Mouse (Mus musculus): ENCODE measurements around the gene Npb. TPM values are rescaled to one million over a fixed set of nuclear protein-coding genes. Genes with fewer than 3 reads are reported as not detected.
"Not testable (repeated sequence)": the region's sequence is repeated elsewhere in the genome, so short reads cannot be mapped to it uniquely, and the experiment has no call there.

The Npb gene
- not detected for total RNA-seq (2021)

DNA sequence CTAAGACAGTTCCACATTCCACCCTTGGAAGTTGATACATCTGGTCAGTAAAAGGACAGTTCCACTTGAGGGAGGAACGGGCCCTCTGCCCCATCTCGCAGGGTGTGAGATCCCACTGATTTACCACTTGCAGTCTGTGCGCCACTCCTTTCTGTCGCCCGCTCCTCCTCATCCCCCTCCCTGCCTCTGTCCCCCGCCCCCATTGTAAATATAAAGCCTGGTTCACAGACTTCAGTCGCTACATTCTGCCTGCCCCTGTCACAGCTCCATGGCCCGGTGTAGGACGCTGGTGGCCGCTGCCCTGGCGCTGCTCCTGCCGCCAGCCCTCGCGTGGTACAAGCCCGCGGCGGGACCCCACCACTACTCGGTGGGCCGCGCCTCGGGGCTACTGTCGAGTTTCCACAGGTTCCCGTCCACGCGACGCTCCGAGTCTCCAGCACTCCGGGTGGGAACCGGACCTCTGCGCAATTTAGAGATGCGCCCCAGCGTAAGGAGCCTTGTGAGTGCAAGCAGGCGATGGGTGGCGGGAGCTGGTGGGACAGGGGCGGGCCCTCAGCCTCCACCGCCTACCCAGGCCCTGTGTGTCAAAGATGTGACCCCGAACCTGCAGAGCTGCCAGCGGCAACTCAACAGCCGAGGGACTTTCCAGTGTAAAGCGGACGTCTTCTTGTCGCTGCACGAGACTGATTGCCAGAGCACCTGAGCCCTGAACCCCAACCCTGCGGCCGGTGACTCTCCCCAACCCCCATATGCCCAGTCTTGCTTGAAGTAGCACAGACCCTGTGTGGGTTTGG is at the start of gene Npb:
Gene Npb (plus strand): TSS at position 237 of the 794 bp plus-strand sequence.
- intact Hi-C loops (cut with DNase I), result no loop called here
- DNase-seq (ENCODE audit: low spot score in 2 of 2), result no peak

DNA sequence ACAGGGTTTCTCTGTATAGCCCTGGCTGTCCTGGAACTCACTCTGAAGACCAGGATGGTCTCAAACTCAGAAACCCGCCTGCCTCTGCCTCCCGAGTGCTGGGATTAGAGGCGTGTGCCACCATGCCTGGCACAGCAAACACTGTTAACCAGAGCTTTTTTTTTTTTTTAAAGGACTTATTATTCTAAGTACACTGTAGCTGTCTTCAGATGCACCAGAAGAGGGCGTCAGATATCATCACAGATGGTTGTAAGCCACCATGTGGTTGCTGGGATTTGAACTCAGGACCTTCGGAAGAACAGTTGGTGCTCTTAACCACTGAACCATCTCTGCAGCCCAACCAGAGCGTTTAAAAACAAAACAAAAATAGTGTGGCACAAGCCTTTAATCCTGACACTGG is 49.4 kb upstream of the Npb start:
- DNase-seq (ENCODE audit: low spot score in 2 of 2); intact Hi-C loops (cut with DNase I): not testable (repeated sequence)

DNA sequence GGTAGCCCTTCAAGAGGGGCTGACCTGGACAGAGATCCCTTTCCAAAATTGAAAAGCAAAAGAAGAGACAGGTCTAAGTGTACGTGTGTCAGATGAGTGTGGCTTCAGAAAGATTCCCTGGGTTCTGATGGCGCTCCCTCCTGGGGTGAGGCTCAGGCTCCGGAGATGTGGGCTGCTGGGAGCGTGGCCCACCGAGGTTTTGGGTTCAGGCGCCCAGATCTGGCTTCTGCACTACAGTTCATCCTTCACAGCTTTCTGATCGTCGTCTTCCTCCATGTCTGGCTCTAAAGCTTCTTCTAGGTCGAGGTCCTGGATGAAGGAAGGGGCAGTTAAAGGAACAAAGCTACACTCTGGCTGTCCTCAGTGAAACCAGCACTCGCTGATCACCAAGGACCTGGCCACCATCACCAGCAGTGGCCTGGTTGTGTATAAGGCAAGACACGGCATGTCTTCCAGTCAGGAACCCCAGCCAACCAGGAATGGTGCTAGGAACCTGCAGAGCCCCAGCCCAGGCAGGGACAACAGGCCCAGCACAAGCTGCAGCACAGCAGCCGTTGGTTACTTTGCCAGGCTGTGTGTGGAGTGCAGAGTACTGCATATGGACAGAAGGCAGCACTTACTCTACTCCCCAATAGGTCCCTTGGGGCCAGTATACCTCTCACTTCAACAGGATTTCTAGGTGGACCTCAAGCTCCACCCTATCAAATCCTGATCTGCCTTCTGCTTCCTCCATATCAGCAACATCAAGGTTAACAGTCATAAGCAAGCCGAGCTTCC is 47.1 kb upstream of the Npb start:
- DNase-seq (ENCODE audit: low spot score in 2 of 2), result no peak

GRCm38 (mm10) chr11:120562949-120563348 is 45.3 kb upstream of the Npb start:
- intact Hi-C loops (cut with DNase I), result no loop called here
- DNase-seq (ENCODE audit: low spot score in 2 of 2), result no peak

More for the DNA sequence above, 47.1 kb upstream of the Npb start:
- intact Hi-C loops (cut with DNase I), result no loop called here

- intact Hi-C loops (cut with DNase I), result loop anchor here (2.0 kb wide), 1 partner anchor 46 kb away; no protein-coding TSS in a partner anchor
- DNase-seq (ENCODE audit: low spot score in 2 of 2), result peak in 1 of 2 experiments; percentile 53
These were observed 43.2 kb upstream of the Npb start for GRCm38 (mm10) chr11:120565114-120565513.

DNA sequence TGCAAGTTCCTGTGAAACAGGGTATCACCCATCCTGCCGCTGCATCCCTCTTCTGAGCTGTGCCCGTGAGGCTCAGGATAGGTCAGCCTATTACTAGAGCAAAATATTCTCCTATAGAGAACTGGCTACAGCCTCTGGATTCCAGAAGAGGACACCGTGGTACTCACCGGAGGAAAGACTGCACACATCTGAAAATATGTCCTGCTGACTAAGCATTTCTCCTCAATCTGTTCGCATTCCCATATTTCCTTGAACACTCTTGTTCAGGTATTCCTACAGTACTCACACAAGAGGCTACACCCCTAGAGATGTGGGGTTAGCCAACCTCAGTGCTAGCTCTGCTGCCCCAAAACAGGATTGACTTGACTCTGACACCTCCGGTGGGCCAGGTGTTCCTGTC is 40.0 kb upstream of the Npb start:
- DNase-seq (ENCODE audit: low spot score in 2 of 2), result no peak
- intact Hi-C loops (cut with DNase I), result no loop called here

DNA sequence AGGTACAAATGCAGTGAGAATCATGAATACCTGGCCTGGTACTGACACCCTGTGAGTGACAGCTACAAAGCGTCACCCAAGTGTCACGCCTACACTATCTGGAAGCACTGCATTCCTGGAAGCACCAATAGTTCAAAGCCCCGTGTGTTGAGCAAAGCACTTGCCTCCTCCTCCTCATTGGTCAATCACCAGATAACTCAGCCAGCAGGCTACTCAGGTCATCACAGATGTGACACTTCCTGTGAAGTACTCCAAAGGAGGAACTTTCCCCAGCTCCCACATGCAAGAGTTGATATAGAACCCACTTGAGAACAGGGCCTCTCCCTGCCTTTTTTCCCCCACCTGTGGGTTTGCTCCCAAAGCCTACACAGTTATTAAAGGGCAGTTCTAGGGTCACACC is 37.2 kb upstream of the Npb start:
- no peak for DNase-seq (ENCODE audit: low spot score in 2 of 2)
- intact Hi-C loops (cut with DNase I), result no loop called here

DNA sequence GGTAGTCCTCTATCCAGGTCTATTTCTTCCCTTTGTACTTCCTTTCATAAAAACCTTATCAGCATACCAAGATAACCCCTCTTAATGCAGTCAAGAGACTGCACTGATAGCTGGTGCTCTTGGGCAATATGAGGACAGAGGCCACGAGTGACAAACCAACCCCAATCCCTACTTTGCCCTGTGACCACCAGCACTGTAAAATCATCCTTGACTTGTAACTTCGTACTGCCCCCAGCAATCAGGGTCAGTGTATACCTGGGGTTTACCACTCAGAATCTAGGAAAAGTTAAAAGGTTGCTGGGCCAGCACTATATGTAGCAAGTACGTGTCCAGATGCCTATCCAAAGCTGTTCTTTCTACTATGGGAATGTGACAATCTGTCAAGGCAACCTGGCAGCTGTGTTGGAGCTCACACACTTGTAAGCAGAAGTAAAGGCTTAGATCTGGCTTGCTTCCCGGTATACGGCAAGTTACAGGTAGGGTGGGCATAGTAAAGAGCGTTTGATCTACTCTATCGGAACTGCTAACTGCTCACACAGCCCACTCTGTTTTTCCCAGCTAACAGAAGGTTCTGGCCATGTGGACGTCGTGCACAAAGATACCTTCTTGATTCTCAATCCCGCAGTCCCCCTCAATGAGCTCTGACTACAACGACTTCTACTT is 36.4 kb upstream of the Npb start:
- intact Hi-C loops (cut with DNase I), result loop anchor here (2.0 kb wide), 1 partner anchor 53 kb away; no protein-coding TSS in a partner anchor
- no peak for DNase-seq (ENCODE audit: low spot score in 2 of 2)

- DNase-seq (ENCODE audit: low spot score in 2 of 2), result no peak
- intact Hi-C loops (cut with DNase I), result loop anchor here (2.0 kb wide), 1 partner anchor 54 kb away; no protein-coding TSS in a partner anchor
These were observed 35.9 kb upstream of the Npb start for GRCm38 (mm10) chr11:120572417-120572751.

GRCm38 (mm10) chr11:120572752-120573584 is 35.3 kb upstream of the Npb start, which contains the start of gene P4hb:
P4hb (minus strand) TSS chr11:120573253.
- peak; percentile 100 for DNase-seq (ENCODE audit: low spot score in 2 of 2)
- intact Hi-C loops (cut with DNase I), result loop anchor here (1.0 to 2.0 kb wide), 2 partner anchors 8 to 54 kb away; partner anchors contain the start of gene Arhgdia

- intact Hi-C loops (cut with DNase I), result loop anchor here (1.0 to 2.0 kb wide), 2 partner anchors 8 to 55 kb away; partner anchors contain the start of gene Arhgdia
- peak in 1 of 2 experiments; percentile 14 for DNase-seq (ENCODE audit: low spot score in 2 of 2)
These were observed 34.5 kb upstream of the Npb start for GRCm38 (mm10) chr11:120573585-120574277.

DNA sequence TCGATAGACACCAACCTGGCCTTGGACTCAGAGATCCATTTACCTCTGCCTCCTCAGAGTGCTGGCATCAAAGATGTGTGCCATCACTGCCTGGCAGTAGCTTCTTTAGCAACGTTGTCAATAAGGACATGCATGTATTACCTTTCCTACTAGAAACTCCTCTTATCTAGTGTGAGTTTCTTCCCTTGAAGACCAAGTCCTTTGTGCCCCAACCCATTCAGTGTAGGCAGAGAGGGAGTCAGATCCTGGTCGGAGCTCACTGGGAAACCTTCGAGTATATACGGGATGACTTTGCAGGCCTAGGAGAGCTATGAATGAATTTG is 34.0 kb upstream of the Npb start:
- DNase-seq (ENCODE audit: low spot score in 2 of 2), result no peak

GRCm38 (mm10) chr11:120575046-120575445 is 33.2 kb upstream of the Npb start:
- intact Hi-C loops (cut with DNase I), result no loop called here
- no peak for DNase-seq (ENCODE audit: low spot score in 2 of 2)

More for the DNA sequence above, 34.0 kb upstream of the Npb start:
- intact Hi-C loops (cut with DNase I), result no loop called here

GRCm38 (mm10) chr11:120575940-120576339 is 32.3 kb upstream of the Npb start:
- no peak for DNase-seq (ENCODE audit: low spot score in 2 of 2)
- intact Hi-C loops (cut with DNase I), result no loop called here

DNA sequence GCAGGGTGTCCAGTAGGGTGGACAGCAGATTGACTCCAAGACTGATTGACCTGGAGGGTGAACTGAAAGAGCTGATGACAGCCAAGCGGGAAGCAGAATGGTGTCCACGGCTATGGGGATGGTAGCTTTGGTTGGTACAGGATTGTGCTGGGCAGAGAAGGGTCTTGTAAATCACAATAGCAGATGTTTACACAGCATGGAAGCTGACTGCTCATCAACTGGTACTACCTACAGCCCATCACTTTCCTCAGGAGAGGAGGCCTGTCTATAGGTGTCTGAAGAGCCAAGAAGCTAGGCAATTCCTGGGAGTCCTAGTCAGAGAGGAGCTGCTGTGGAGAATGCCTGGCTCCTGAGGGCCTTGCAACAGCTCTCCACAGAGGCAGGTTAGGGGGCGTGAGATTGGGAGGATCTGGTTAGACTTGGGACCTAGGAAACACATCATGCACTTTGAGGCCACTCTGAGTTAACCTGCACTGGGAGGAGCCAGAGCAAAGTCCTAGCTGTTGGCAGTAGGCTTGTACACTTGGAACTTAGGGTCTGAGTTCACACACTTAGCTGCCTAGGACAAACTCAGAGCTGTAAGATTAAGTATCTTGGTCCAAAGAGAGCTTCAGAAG is 31.8 kb upstream of the Npb start:
- intact Hi-C loops (cut with DNase I), result no loop called here
- no peak for DNase-seq (ENCODE audit: low spot score in 2 of 2)

- no peak for DNase-seq (ENCODE audit: low spot score in 2 of 2)
- intact Hi-C loops (cut with DNase I), result no loop called here
These were observed 30.9 kb upstream of the Npb start for GRCm38 (mm10) chr11:120577211-120578023.

DNA sequence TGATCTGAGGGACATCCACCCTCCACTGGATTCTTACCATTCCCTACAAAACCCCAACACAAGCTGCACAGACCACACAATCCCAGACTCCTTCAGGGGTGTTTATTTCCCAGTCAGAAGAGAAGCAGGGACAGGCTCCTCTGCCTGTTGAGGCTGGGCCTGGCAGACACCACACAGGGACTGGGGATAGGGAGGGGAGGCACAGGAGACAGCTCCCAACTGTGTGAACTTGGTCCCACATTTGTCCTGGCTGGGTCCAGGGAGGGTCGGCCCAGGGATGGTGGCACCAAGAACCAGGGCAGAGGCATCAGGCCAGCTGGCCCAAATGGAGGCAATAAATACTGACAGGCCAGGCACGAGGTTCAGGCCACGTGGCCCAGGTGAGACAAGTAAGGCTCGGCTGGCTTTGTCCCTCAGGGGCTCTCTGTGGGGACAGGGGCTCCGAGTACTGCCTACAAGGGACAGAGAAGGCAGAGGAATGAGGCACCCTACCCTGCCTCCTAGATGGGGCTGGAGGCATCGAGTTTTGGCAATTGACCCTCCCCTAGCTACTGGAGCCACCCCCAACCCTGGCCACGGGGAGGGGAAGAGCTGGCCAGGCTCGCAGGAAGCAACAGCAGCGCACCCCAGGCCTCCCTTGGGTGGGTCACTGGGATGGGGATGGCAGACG is 30.1 kb upstream of the Npb start:
- intact Hi-C loops (cut with DNase I), result no loop called here
- DNase-seq (ENCODE audit: low spot score in 2 of 2), result no peak

Data from left cerebral cortex, postnatal 25 days (tissue).